Mouse (Mus musculus) c-Kit-positive CD71-positive TER-119-positive erythroid progenitor cells, embryonic 14.5 days (primary cell): ENCODE results near the gene Aig1.

Experiments
- DNase-seq: peaks from one replicate; pipeline ENCODE4 v3.0.0-alpha.2; 2013; ENCODE audit warnings: low spot score

Aig1 gene

GRCm38 (mm10) chr10:13702043-13702442, 166.7 kb downstream of the Aig1 start:
- no peak for DNase-seq

GRCm38 (mm10) chr10:13696326-13696725, 172.5 kb downstream of the Aig1 start:
- DNase-seq: no peak

GRCm38 (mm10) chr10:13693276-13693675, 175.5 kb downstream of the Aig1 start:
- DNase-seq: no peak

- no peak for DNase-seq
Measured at GRCm38 (mm10) chr10:13690773-13691172, 178.0 kb downstream of the Aig1 start.

GRCm38 (mm10) chr10:13689841-13690590, 178.8 kb downstream of the Aig1 start:
- DNase-seq: no peak

GRCm38 (mm10) chr10:13688386-13689120, 180.2 kb downstream of the Aig1 start:
- no peak for DNase-seq

GRCm38 (mm10) chr10:13687182-13687810, 181.5 kb downstream of the Aig1 start:
- no peak for DNase-seq

GRCm38 (mm10) chr10:13686127-13686526, 182.7 kb downstream of the Aig1 start:
- DNase-seq: no peak

- no peak for DNase-seq
Measured at GRCm38 (mm10) chr10:13685366-13685765, 183.4 kb downstream of the Aig1 start.

GRCm38 (mm10) chr10:13684452-13684851, 184.3 kb downstream of the Aig1 start:
- DNase-seq: no peak

- DNase-seq: no peak
Measured at GRCm38 (mm10) chr10:13682565-13682964, 186.2 kb downstream of the Aig1 start.

- no peak for DNase-seq
Measured at GRCm38 (mm10) chr10:13677440-13677839, 191.3 kb downstream of the Aig1 start.

GRCm38 (mm10) chr10:13675033-13675379, 193.8 kb downstream of the Aig1 start:
- no peak for DNase-seq

- no peak for DNase-seq
Measured at GRCm38 (mm10) chr10:13674304-13675032, 194.3 kb downstream of the Aig1 start.

- no peak for DNase-seq
Measured at GRCm38 (mm10) chr10:13667166-13667696, 201.5 kb downstream of the Aig1 start.

- DNase-seq: no peak
Measured at GRCm38 (mm10) chr10:13663476-13663875, 205.3 kb downstream of the Aig1 start.

GRCm38 (mm10) chr10:13659778-13660177, 209.0 kb downstream of the Aig1 start:
- DNase-seq: no peak

- no peak for DNase-seq
Measured at GRCm38 (mm10) chr10:13653739-13654462, 214.9 kb downstream of the Aig1 start.

GRCm38 (mm10) chr10:13653326-13653725, 215.5 kb downstream of the Aig1 start:
- DNase-seq: no peak

- no peak for DNase-seq
Measured at GRCm38 (mm10) chr10:13652061-13652460, 216.7 kb downstream of the Aig1 start.

GRCm38 (mm10) chr10:13641750-13642149, 227.0 kb downstream of the Aig1 start:
- no peak for DNase-seq
